Mouse (Mus musculus) central nervous system, embryonic 18 days (tissue): ENCODE results near the gene Olfr461. TPM values are rescaled to one million over a fixed set of nuclear protein-coding genes. Genes with fewer than 3 reads are reported as not detected.

ENCODE experiments used
- polyA plus RNA-seq: library from polyadenylated mRNA; depleted of rRNA; stranded (reverse); fragments of >200 nt; gene quantifications from 2 replicates; pipeline ENCODE4 v1.2.3, GENCODE M21; 2012; rRNA removed

The Olfr461 gene
- not detected in 2 replicates for polyA plus RNA-seq

DNA sequence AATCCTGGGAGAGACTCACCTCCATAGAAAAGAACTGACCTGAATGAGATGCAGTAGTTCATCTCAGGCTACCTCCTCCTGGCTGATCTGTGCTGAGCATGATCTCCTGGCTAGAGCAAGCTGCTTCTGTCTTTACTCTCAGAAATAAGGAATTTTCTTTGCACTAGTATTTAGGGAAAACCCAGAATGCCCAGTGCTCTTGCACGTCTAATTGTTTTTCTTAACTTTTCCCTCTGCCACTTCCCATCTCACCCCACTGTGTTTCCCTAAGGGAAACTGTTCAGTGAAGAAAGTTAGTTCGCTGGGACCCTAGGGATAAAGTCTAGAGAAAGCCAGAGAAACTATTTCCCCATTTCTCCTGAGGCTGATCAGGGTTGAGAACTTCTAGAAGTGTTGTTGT is at the start of gene Olfr461:
Gene Olfr461, minus strand, starts transcription at position 101 of the 400 bp plus-strand sequence.

GRCm38 (mm10) chr6:40585645-40586044 is 30.8 kb upstream of the Olfr461 start, which contains the start of gene Clec5a:
TSS of gene Clec5a (minus strand) at chr6:40585821.

DNA sequence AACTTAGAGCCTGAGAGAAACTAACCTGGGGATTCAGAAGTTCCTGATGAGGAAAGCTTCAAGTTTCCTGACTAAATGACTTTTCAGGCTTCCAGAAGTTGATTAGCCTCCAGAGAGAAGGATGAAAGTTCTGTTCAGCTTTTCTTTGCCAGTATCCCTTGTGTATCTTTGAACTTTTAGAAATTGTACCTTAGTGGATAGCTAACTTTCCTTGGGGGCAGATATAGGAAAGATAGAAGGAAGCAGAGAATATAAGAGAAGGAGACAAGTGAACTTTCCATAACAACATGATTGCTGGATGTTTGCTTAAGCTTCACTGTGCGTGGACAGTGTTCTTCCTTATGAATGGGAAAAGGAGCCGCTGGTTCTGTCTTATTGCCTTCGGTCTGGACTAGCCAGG is 14.3 kb upstream of the Olfr461 start, which contains the start of gene Olfr460:
Gene Olfr460, plus strand, starts transcription at position 301 of the 400 bp plus-strand sequence.

GRCm38 (mm10) chr6:40519408-40519807 is 35.4 kb downstream of the Olfr461 start, which contains the start of gene Prss37:
TSS of gene Prss37 (minus strand) at chr6:40519508.

DNA sequence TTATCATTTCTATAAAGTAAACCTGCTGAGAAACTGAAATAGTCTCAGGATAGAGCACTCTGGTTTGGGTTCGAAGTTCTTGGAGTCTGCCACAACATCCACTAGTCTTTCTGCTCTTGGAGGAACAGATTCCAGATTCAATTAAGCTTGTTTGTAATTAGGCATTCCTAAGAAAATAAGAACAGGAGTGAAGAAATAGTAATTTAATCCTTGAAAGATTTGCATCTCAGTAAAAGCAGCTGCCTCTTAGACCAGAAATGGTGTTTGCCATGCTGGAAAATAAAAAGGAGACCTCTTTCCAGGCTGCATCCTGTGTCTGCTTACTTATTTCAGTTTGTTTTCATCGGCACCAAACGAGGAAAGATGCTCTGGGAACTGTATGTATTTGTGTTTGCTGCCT is 61.6 kb downstream of the Olfr461 start, which contains the start of gene Tas2r108:
Gene Tas2r108, plus strand, starts transcription at position 301 of the 400 bp plus-strand sequence.

Other genes with a start within 250 kb of the Olfr461 start
- 58.8 and 61.4 TPM in 2 replicates for gene Agk, start 229.9 kb downstream of the Olfr461 start, polyA plus RNA-seq
- gene E330009J07Rik, start 118.9 kb downstream of the Olfr461 start, polyA plus RNA-seq: 16.3 and 18.1 TPM in 2 replicates
- 0.10 and 0.24 TPM in 2 replicates for gene Wee2, start 116.0 kb downstream of the Olfr461 start, polyA plus RNA-seq
- 63.9 and 72.0 TPM in 2 replicates for gene Ssbp1, start 83.7 kb downstream of the Olfr461 start, polyA plus RNA-seq
- gene Tas2r137, start 63.8 kb downstream of the Olfr461 start, polyA plus RNA-seq: 0.15 TPM in 1 of 2 replicates, not detected in the other
- gene Tas2r108, start 61.5 kb downstream of the Olfr461 start, polyA plus RNA-seq: 0.54 and 0.59 TPM in 2 replicates
- gene Prss37, start 35.5 kb downstream of the Olfr461 start, polyA plus RNA-seq: not detected in 2 replicates
- gene Olfr460, start 14.4 kb upstream of the Olfr461 start, polyA plus RNA-seq: 0.12 and 0.17 TPM in 2 replicates
- gene Clec5a, start 30.8 kb upstream of the Olfr461 start, polyA plus RNA-seq: 0.40 and 0.56 TPM in 2 replicates
- gene Tas2r138, start 58.3 kb upstream of the Olfr461 start, polyA plus RNA-seq: not detected in 2 replicates
- gene Mgam, start 73.8 kb upstream of the Olfr461 start, polyA plus RNA-seq: 0.08 and 0.19 TPM in 2 replicates